Mouse (Mus musculus) liver, embryonic 13.5 days (tissue): ENCODE results near the gene Dgki. TPM values are rescaled to one million over a fixed set of nuclear protein-coding genes. Genes with fewer than 3 reads are reported as not detected.

Source experiments
- ATAC-seq: fragments of 200-750 bp; cut with Nextera tagmentation; 2 replicates; pipeline ENCODE4 v1.8.0; 2017; ENCODE audit warnings: low read depth, mild to moderate bottlenecking, moderate number of reproducible peaks, moderate library complexity
- DNase-seq: peaks from one replicate; pipeline ENCODE4 v3.0.0; 2022
- H3K27ac ChIP-seq: fragments of 300-500 bp; sonication (generic); 2 replicates; pipeline ENCODE4 v1.5.1; 2015; ENCODE audit warnings: moderate library complexity, mild to moderate bottlenecking, inconsistent platforms
- H3K27me3 ChIP-seq: fragments of 300-500 bp; sonication (generic); 2 replicates; pipeline ENCODE4 v1.6.1; 2015; ENCODE audit warnings: mild to moderate bottlenecking, inconsistent platforms
- H3K36me3 ChIP-seq: fragments of 300-500 bp; sonication (generic); 2 replicates; pipeline ENCODE4 v1.6.1; 2015; ENCODE audit warnings: mild to moderate bottlenecking, inconsistent platforms
- H3K4me1 ChIP-seq: fragments of 300-500 bp; sonication (generic); replicated peaks from 2 replicates; pipeline ENCODE4 v1.6.1; 2015; ENCODE audit warnings: inconsistent platforms
- H3K4me2 ChIP-seq: fragments of 300-500 bp; sonication (generic); 2 replicates; pipeline ENCODE4 v1.6.1; 2015; ENCODE audit warnings: inconsistent platforms, mild to moderate bottlenecking, moderate library complexity
- H3K4me3 ChIP-seq: fragments of 300-500 bp; sonication (generic); replicated peaks from 2 replicates; pipeline ENCODE4 v1.5.1; 2015; ENCODE audit warnings: mild to moderate bottlenecking, inconsistent platforms
- H3K9ac ChIP-seq: fragments of 300-500 bp; sonication (generic); 2 replicates; pipeline ENCODE4 v1.6.1; 2015; ENCODE audit warnings: mild to moderate bottlenecking, inconsistent platforms
- H3K9me3 ChIP-seq: fragments of 300-500 bp; sonication (generic); replicated peaks from 2 replicates; pipeline ENCODE4 v1.6.1; 2016; ENCODE audit warnings: inconsistent platforms
- WGBS: fragments of 180-500 bp; shearing (Covaris S2); methylation state at CpG from one replicate; pipeline ENCODE4 v1.1.7; 2015; ENCODE audit not compliant: insufficient replicate concordance; 5-methylcytosine and 5-hydroxymethylcytosine counted together
- polyA plus RNA-seq: library from polyadenylated mRNA; unstranded; fragments of >200 nt; fragmentation: Nextera tagmentation; extraction: Ambion mirVana; gene quantifications from 2 replicates; pipeline ENCODE4 v1.2.1, GENCODE M21; 2015

Dgki gene
- 0.06 and 0.19 TPM in 2 replicates for polyA plus RNA-seq

DNA sequence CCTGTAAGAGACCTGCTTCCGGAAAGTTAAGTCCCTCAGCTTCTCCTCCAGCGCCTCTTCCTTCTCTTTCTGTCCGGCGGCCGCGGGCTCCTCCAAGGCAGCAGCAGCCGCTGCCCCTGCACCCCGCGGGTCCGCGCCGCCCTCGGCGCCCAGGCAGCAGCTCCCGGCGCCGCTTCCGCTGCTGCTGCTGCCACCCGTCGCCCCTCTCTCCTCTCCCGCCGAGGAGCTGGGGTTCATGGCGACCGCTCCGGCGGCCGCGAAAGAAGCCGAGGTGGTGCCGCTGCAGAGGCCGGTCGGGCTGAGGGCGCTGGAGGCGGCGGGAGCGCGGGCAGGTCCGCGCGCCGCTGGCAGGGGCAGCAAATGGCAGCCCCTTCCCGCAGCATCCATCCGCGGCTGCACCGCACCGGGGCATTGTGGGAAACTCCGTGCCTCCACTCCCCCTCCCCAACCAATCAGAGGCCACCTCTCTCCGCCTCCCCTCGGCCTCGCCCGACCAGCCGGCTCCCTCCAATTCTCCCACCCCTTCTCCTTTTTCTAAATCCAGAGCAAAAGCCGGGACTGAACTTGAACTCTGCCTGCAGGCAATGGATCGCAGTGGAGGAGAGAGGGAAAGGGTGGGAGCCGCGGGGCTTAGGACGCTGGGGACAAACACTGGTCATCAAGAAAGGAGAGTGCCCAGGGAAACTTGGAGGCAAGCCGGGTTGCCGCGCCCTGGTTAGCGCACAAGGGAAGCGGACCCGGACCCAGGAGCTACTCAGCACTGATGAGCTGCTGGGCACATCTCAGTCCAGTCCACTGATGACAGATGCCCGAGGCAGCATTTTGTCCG is at the start of gene Dgki:
Dgki (minus strand) TSS at position 623 of the 829 bp plus-strand sequence.
- under 1% methylated on average over 62 of the region's 65 CpGs for WGBS
- peaks cover 6% of the 10 kb centered on the region; the same call in 1 of the 2 replicates for H3K4me1 ChIP-seq
- H3K9ac ChIP-seq = no peak within 1 kb of the TSS
- DNase-seq = no peak
- ATAC-seq = no peak
- peak within 1 kb of the TSS; percentile 46 for H3K4me3 ChIP-seq
- no peaks in the 10 kb centered on the region for H3K36me3 ChIP-seq
- peaks cover 60% of the 10 kb centered on the region for H3K27me3 ChIP-seq
- no peaks in the 10 kb centered on the region for H3K9me3 ChIP-seq
- peak within 1 kb of the TSS; percentile 61 for H3K4me2 ChIP-seq
- H3K27ac ChIP-seq = no peak within 1 kb of the TSS

DNA sequence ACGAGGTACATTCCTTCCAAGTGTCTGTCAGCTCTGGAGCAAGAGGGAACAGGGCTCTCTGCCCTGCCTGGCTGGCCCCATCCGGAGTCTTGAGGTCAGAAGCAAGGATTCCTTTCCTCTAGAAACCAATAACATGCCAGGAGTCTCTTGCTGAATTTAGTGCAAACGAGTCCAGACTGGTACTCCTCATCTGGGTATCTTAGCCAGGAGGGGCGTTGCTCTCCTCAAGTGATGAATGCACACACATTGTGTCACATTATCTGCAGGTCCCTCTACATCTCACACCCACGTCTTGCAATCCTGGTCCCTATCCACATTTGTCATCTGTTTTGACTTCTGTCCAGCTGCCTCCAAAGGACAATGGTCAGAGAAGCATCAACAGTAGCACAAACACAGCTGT is 47.6 kb upstream of the Dgki start:
- no peaks in the 10 kb centered on the region for H3K4me1 ChIP-seq
- no peak overlapping the region for H3K4me2 ChIP-seq
- H3K4me3 ChIP-seq = no peak overlapping the region
- H3K27me3 ChIP-seq = no peaks in the 10 kb centered on the region
- H3K9me3 ChIP-seq = no peaks in the 10 kb centered on the region
- 58% methylated on average over 5 of the region's 5 CpGs for WGBS
- 0 out of 2 replicates have a peak, but pooled peaks cover 6% of the 10 kb centered on the region for H3K36me3 ChIP-seq
- no peak for DNase-seq
- no peak overlapping the region for H3K27ac ChIP-seq
- ATAC-seq = no peak
- H3K9ac ChIP-seq = no peak overlapping the region

DNA sequence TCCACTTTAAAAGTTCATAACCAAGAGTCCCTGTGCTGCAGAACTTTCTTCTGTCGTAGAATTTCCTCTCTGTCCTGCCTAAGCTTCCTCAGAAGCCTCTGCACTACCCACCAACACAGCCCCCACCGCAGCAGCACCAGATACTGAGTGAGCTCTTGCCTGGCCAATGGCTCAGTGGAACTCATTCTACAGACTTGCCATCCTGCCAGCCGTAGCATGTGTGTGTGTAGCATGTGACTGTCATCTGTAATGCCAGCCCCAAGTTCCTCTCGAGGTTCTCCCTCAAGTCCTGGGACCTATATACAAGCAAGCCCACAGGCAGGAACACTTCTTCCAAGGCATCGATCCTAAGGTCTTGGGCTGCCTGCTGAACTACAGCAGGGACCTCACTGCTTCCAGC is 38.1 kb upstream of the Dgki start:
- H3K4me2 ChIP-seq = no peak overlapping the region
- no peaks in the 10 kb centered on the region for H3K9me3 ChIP-seq
- 54% methylated on average over 5 of the region's 5 CpGs for WGBS
- no peak for DNase-seq
- H3K27ac ChIP-seq = no peak overlapping the region
- H3K9ac ChIP-seq = no peak overlapping the region
- no peaks in the 10 kb centered on the region for H3K27me3 ChIP-seq
- peaks cover 6% of the 10 kb centered on the region; the same call in 1 of the 2 replicates for H3K36me3 ChIP-seq
- H3K4me3 ChIP-seq = no peak overlapping the region
- H3K4me1 ChIP-seq = no peaks in the 10 kb centered on the region
- no peak for ATAC-seq

DNA sequence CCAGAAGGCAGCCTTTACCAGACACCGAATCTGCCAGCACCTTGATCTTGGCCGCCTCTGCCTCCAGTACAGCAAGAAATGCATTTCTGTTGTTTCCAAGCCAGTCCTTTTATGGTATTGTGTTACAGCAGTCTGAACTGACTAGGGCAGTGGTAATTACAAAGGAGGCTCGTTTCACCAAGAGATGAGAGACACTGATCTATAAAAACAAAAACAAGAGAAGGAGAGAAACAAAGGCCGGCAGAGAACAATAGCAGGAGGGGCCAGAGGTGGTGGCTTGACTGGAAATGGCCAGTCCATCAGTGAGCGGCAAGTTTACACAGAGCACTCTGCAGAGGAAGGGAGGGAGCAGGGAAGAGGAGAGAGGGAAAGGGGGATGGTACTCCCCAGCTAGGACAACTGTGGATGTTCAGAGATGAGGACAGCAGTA is 36.9 kb upstream of the Dgki start:
- no peak overlapping the region for H3K27ac ChIP-seq

DNA sequence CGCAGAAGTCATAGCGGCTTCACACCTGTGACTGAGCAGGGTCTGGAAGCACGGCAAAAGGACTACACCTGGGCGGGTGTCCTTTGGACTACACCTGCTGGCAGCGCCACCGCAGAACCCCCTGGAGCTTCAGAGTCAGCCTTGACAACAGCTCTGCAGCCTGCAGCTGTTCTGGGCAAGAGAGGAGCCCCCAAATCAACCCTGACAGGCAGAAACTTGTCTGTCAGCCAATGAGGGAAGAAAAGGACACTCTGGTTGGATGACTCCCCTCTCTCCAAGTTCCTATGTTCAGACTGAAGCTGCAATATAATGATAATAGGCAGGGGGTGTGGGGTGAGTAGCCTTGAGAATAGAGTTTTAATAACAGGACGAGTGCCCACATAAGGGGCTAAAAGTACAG is 36.4 kb upstream of the Dgki start:
- H3K27me3 ChIP-seq = no peaks in the 10 kb centered on the region
- H3K36me3 ChIP-seq = peaks cover 6% of the 10 kb centered on the region
- no peak overlapping the region for H3K4me3 ChIP-seq
- ATAC-seq (no peak), DNase-seq (no peak)
- H3K9ac ChIP-seq = no peak overlapping the region
- H3K9me3 ChIP-seq = no peaks in the 10 kb centered on the region
- H3K27ac ChIP-seq = no peak overlapping the region
- H3K4me2 ChIP-seq = no peak overlapping the region
- 71% methylated on average over 7 of the region's 7 CpGs for WGBS
- no peaks in the 10 kb centered on the region for H3K4me1 ChIP-seq

More for the DNA sequence above, 36.9 kb upstream of the Dgki start:
- H3K9ac ChIP-seq = no peak overlapping the region
- H3K36me3 ChIP-seq = peaks cover 6% of the 10 kb centered on the region
- H3K4me2 ChIP-seq = no peak overlapping the region
- no peaks in the 10 kb centered on the region for H3K4me1 ChIP-seq
- DNase-seq (no peak), ATAC-seq (no peak)
- no peaks in the 10 kb centered on the region for H3K27me3 ChIP-seq
- WGBS = 44% methylated on average over 5 of the region's 5 CpGs
- no peak overlapping the region for H3K4me3 ChIP-seq
- no peaks in the 10 kb centered on the region for H3K9me3 ChIP-seq

DNA sequence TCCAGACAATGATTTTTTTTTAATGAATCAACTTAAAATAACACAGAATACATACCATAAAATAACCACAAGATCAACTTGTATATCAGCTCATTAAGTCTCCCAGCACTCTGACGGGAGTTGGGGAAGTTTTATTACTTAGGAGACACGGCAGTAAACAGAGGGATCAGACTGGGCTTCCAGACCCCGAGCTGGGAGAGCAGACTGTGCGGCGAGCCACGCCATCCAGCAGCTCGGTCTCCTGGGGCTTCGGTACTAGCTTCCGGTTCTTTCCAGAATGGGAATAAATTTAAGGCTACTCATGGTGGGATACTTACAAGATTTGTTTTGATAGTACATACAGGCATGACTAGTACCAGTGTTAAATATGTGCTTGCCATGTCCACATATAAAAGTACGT is 32.9 kb upstream of the Dgki start:
- Histone ChIP-seq H3K4me3 (no peak overlapping the region), H3K9ac (no peak overlapping the region), H3K4me2 (no peak overlapping the region), H3K27me3 (no peaks in the 10 kb centered on the region), H3K36me3 (peaks cover 6% of the 10 kb centered on the region), H3K9me3 (no peaks in the 10 kb centered on the region), H3K27ac (no peak overlapping the region), H3K4me1 (no peaks in the 10 kb centered on the region)
- no peak for DNase-seq
- WGBS = 71% methylated on average over 10 of the region's 10 CpGs
- ATAC-seq = no peak

DNA sequence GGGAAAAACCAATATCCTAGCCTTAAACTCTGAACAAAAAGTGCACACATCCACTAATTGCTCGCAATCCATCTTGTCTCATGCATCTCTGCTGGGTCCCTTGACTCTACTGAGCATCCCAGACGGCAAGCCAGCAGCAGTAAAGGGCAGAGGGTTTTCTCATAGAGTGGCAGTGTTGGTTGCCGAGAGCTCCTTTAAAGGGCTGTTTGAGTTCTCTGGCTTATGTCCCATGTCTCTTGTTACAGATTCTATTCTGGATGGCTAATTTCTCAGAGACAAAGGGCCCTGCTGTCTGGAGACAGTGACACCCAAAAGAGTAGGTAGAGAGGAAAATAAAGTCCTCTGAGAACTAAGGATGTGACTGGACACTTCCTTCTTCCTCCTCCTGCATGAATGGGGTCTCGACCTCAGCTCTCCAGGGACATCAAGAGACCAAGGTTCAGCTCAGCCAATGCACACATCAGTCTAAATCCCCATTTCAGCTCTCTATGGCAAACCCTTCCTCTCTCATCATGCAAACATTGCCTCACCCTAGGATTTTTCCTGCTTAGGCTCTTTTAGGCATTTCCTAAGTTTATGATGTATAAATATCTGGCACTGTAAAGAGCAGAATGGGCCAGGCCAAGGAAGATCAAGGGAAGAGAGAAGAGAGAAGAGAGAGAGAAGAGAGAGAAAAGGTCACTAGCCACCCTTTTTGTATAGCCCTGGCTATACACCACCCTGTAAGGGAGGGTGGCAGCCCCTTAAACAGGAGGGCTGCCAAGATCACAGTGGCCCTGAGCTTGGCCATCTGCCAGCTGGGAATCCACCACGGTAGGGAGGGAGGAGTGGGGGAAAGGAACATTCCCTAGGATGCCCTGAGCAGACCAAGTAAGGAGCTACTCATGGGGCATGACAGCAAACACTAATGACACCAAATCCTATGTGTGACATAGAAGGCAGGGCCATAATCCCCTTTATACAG is 30.2 kb upstream of the Dgki start:
- no peak for ATAC-seq
- H3K4me2 ChIP-seq = no peak overlapping the region
- 48% methylated on average over 5 of the region's 5 CpGs for WGBS
- no peak for DNase-seq
- H3K4me3 ChIP-seq = no peak overlapping the region
- no peak overlapping the region for H3K27ac ChIP-seq
- H3K27me3 ChIP-seq = no peaks in the 10 kb centered on the region
- no peaks in the 10 kb centered on the region for H3K9me3 ChIP-seq
- no peak overlapping the region for H3K9ac ChIP-seq
- H3K36me3 ChIP-seq = peaks cover 4% of the 10 kb centered on the region
- H3K4me1 ChIP-seq = no peaks in the 10 kb centered on the region

DNA sequence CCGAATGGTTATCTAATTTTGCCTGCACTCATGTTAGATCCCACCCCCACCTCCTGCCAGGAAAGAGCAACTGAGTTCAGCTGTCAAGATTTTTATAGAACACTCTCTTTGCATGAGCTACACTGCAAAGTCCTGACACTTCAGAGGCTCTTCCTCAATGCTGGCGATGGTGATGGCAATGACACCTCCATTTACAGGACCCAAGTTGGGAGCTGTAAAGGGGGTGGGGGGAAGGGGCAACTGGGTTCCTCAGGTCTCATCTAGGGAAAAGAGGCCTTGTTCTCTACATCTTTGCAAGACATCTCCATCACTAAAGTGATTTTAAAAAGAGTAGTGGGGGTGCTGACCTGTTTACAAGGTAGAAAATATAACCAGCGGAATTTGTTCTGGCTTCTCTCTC is 29.4 kb upstream of the Dgki start:
- Histone ChIP-seq H3K4me3 (no peak overlapping the region), H3K36me3 (peaks cover 4% of the 10 kb centered on the region), H3K9me3 (no peaks in the 10 kb centered on the region), H3K9ac (no peak overlapping the region), H3K27ac (no peak overlapping the region), H3K27me3 (no peaks in the 10 kb centered on the region), H3K4me2 (no peak overlapping the region), H3K4me1 (no peaks in the 10 kb centered on the region)
- 63% methylated on average over 3 of the region's 3 CpGs for WGBS
- no peak for ATAC-seq
- no peak for DNase-seq

DNA sequence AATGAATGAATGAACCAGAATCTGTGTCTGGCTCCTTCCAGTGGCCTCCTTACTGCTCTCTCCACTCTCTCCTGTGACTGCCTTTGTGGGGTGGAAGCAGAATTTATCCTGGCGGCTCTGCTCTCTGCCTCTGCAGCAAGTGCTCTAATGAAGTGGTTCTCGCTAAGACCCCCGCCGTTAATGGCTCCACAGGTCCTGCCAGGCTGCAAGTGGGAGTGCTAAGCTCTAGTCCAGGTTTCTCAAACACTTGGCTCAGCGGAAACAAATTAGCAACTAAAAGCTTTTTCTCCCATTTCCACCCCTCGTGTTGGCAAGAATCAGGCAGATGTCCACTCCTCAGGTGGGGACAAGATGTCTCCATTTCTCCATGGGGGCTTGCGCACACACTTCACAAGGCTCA is 28.7 kb upstream of the Dgki start:
- H3K4me3 ChIP-seq = no peak overlapping the region
- no peak for DNase-seq
- WGBS = 64% methylated on average over 7 of the region's 7 CpGs
- H3K27ac ChIP-seq = no peak overlapping the region
- no peak overlapping the region for H3K9ac ChIP-seq
- no peaks in the 10 kb centered on the region for H3K4me1 ChIP-seq
- no peaks in the 10 kb centered on the region for H3K9me3 ChIP-seq
- no peaks in the 10 kb centered on the region for H3K27me3 ChIP-seq
- ATAC-seq = no peak
- no peak overlapping the region for H3K4me2 ChIP-seq
- H3K36me3 ChIP-seq = no peaks in the 10 kb centered on the region; the same call in 1 of the 2 replicates

DNA sequence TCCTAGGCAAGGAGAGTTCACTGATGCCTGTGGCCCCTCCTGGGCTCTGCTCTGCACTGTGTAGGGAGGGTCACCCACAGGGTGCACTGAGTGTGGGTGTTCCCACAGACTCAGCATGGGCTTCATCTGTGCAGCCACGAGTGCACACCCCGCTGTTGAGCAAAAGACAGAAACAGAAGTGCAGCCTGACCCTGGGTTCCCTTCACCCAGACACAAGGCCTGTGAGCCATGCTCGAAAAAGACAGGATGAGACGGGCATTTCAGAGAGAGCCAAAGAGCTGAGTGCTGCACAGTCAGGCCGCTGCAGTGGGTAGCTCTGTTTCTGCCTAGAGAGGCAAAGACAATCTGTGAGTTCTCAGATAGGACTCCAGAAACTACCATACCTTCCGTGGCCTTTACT is 27.5 kb upstream of the Dgki start:
- Histone ChIP-seq H3K27me3 (no peaks in the 10 kb centered on the region), H3K4me1 (no peaks in the 10 kb centered on the region), H3K9ac (no peak overlapping the region), H3K9me3 (no peaks in the 10 kb centered on the region), H3K4me3 (no peak overlapping the region), H3K27ac (no peak overlapping the region), H3K4me2 (no peak overlapping the region), H3K36me3 (no peaks in the 10 kb centered on the region; the same call in 1 of the 2 replicates)
- DNase-seq = no peak
- 64% methylated on average over 6 of the region's 6 CpGs for WGBS
- ATAC-seq = no peak

DNA sequence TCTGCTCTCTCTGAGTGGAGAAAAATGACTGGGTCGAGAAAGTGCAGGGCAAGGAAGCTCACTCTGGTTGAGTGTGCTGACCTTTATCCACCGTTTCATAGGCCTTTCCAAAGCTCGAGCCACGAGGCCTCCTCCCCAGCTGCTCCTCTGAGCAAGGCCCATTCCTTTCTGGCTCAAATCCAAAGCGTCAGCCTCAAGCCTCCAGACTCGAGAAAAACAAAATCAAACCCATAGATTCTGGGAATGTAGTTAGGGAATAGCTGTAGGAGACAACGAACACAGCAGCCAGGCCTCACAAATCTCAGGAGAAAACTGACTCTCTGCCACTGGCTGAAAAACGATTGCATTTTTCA is 26.6 kb upstream of the Dgki start:
- 48% methylated on average over 8 of the region's 8 CpGs for WGBS
- no peaks in the 10 kb centered on the region for H3K9me3 ChIP-seq
- ATAC-seq (no peak), DNase-seq (no peak)
- no peak overlapping the region for H3K9ac ChIP-seq
- H3K27me3 ChIP-seq = no peaks in the 10 kb centered on the region
- H3K4me1 ChIP-seq = no peaks in the 10 kb centered on the region
- no peak overlapping the region for H3K4me3 ChIP-seq
- no peaks in the 10 kb centered on the region; the same call in 1 of the 2 replicates for H3K36me3 ChIP-seq
- H3K4me2 ChIP-seq = no peak overlapping the region
- H3K27ac ChIP-seq = no peak overlapping the region
